In the genomic region with DNA sequence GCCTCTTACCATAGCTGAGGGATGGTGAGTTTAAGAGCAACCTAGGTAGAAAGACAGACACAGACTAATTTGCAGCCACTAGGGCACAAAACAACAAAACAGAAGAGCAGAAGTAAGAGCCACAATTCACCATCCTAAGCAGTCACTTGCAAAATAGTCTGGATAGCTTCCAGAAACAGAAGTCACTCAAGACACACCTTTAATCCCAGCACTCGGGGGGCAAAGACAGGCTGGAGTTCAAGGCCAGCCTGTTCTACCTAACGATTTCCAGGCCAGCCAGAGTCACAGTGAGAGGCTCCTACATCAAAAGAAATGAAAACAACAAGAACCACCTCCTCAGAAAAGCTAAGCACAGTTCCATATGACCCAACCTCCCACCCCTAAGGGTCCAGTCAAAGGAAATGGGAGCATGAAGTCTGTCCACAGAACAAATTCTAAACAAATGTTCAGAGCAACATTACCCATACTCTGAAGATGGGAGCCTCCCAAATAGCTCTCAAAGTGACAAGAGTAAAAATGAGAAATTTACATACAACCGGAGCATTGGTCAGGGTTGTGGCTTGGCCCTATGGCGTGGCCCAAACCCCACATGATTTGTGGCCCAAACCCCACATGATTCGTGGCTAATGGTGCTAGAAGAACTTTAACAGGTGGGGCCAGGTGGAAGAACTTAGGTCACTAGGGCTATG, we compare ENCODE assay signal across 22 mouse cellular contexts. TPM values are rescaled to one million over a fixed set of nuclear protein-coding genes. Genes with fewer than 3 reads are reported as not detected.
A peak's percentile ranks its signal among the peaks of the same experiment; 100 is the strongest.
DNase-seq lines count a peak whose midpoint lies in the region; ATAC-seq and TF ChIP-seq lines count a peak whose summit lies in the region.
"Had no signal": no experiment of that assay in that cellular context is flagged by ENCODE, and none has a peak within 500 bp of the region (broad histone marks: within the 10 kb centered on the region; RNA-seq: fewer than 3 reads in every experiment).

No protein-coding gene starts in this region.

- H3K36me3 ChIP-seq in embryonic facial prominence, embryonic 12.5 days = no peaks in the 10 kb centered on the region
- H3K36me3 ChIP-seq in embryonic facial prominence, embryonic 10.5 days (replicated peaks) = peaks cover 19% of the 10 kb centered on the region
- no peaks in the 10 kb centered on the region for H3K36me3 ChIP-seq in liver, adult 2 months (ENCODE audit: control insufficient read depth, insufficient read depth, low read length)
- peaks cover 27% of the 10 kb centered on the region for H3K36me3 ChIP-seq in liver, embryonic 12.5 days
- H3K36me3 ChIP-seq in splenic B cell, adult 2 months (ENCODE audit: control insufficient read depth, insufficient read depth, low read length, poor library complexity, severe bottlenecking) = no peaks in the 10 kb centered on the region; the same call in 1 of the 2 replicates
- H3K36me3 ChIP-seq in thymus, adult 2 months (ENCODE audit: control insufficient read depth, insufficient read depth, low read length) = no peaks in the 10 kb centered on the region
- H3K36me3 ChIP-seq: forebrain, embryonic 15.5 days had no signal

- 58% methylated on average over 5 of the region's 5 CpGs for WGBS in embryonic facial prominence, embryonic 12.5 days
- WGBS in embryonic facial prominence, embryonic 10.5 days = 73% methylated on average over 5 of the region's 5 CpGs
- WGBS in liver, adult 2 months = 50% methylated on average over 5 of the region's 5 CpGs
- 78% methylated on average over 5 of the region's 5 CpGs for WGBS in liver, embryonic 12.5 days (ENCODE audit: insufficient replicate concordance)
- WGBS in thymus, adult 2 months = 82% methylated on average over 5 of the region's 5 CpGs

- no peak overlapping the region for H3K4me3 ChIP-seq in embryonic facial prominence, embryonic 12.5 days
- no peak overlapping the region for H3K4me3 ChIP-seq in embryonic facial prominence, embryonic 10.5 days
- no peak overlapping the region for H3K4me3 ChIP-seq in liver, adult 2 months (ENCODE audit: insufficient read depth, low read depth, low read length)
- H3K4me3 ChIP-seq in liver, embryonic 12.5 days = no peak overlapping the region
- H3K4me3 ChIP-seq in thymus, adult 2 months (ENCODE audit: control insufficient read depth, insufficient read depth, low read length) = no peak overlapping the region
- H3K4me3 ChIP-seq: forebrain, embryonic 13.5 days; forebrain, embryonic 15.5 days had no signal

- H3K4me1 ChIP-seq in embryonic facial prominence, embryonic 12.5 days = peaks cover 30% of the 10 kb centered on the region
- H3K4me1 ChIP-seq in embryonic facial prominence, embryonic 10.5 days = peaks cover 33% of the 10 kb centered on the region
- H3K4me1 ChIP-seq in liver, adult 2 months (ENCODE audit: control insufficient read depth, insufficient read depth, low read length) = peaks cover 12% of the 10 kb centered on the region
- H3K4me1 ChIP-seq in liver, embryonic 12.5 days = peaks cover 61% of the 10 kb centered on the region
- H3K4me1 ChIP-seq in thymus, adult 2 months (replicated peaks; ENCODE audit: control insufficient read depth, insufficient read depth, low read length) = peaks cover 32% of the 10 kb centered on the region
- H3K4me1 ChIP-seq: forebrain, embryonic 13.5 days; forebrain, embryonic 15.5 days had no signal

- no peak overlapping the region for H3K9ac ChIP-seq in embryonic facial prominence, embryonic 12.5 days
- H3K9ac ChIP-seq in liver, adult 2 months (ENCODE audit: low read depth, low read length) = no peak overlapping the region
- no peak overlapping the region for H3K9ac ChIP-seq in liver, embryonic 12.5 days
- H3K9ac ChIP-seq: forebrain, embryonic 13.5 days; forebrain, embryonic 15.5 days; forebrain, postnatal 0 days had no signal

- no peak for DNase-seq in embryonic facial prominence, embryonic 10.5 days (ENCODE audit: low spot score)
- DNase-seq in liver, adult 2 months (ENCODE audit: extremely low read depth, low read depth, low spot score) = peak; percentile 40
- peak; percentile 80 for DNase-seq in R1 (ENCODE audit: low read depth, low spot score)
- DNase-seq in splenic B cell, adult 2 months (ENCODE audit: low read depth, low spot score) = peak; percentile 41
- no peak for DNase-seq in ovary, postnatal 36 days (ENCODE audit: low spot score)
- no peak for DNase-seq in thymus, adult 2 months
- DNase-seq: adrenal gland, adult 8-10 months; adrenal gland, postnatal 14 days; adrenal gland, postnatal 36 days; B cell, adult 2 months; cerebellum, adult 11-12 months; cerebellum, adult 2 months; cerebellum, adult 9-10 months; cerebellum, postnatal 10 days; cerebellum, postnatal 25 days; forebrain, postnatal 0 days had no signal

- no peaks in the 10 kb centered on the region for H3K27me3 ChIP-seq in embryonic facial prominence, embryonic 12.5 days
- H3K27me3 ChIP-seq in embryonic facial prominence, embryonic 10.5 days (replicated peaks; ENCODE audit: low read depth, poor library complexity, severe bottlenecking) = no peaks in the 10 kb centered on the region
- no peaks in the 10 kb centered on the region for H3K27me3 ChIP-seq in liver, adult 2 months (ENCODE audit: control insufficient read depth, insufficient read depth, low read length)
- H3K27me3 ChIP-seq in liver, embryonic 12.5 days (replicated peaks) = no peaks in the 10 kb centered on the region
- H3K27me3 ChIP-seq in splenic B cell, adult 2 months (ENCODE audit: control insufficient read depth, insufficient read depth, low read length, poor library complexity, severe bottlenecking) = no peaks in the 10 kb centered on the region
- no peaks in the 10 kb centered on the region for H3K27me3 ChIP-seq in thymus, adult 2 months (ENCODE audit: control insufficient read depth, insufficient read depth, low read length)
- H3K27me3 ChIP-seq: forebrain, embryonic 13.5 days; forebrain, embryonic 15.5 days; Patski had no signal

- no peak overlapping the region for H3K4me2 ChIP-seq in embryonic facial prominence, embryonic 12.5 days (replicated peaks)
- H3K4me2 ChIP-seq in liver, embryonic 12.5 days = no peak overlapping the region
- H3K4me2 ChIP-seq: forebrain, embryonic 13.5 days; forebrain, embryonic 15.5 days had no signal

- no peaks in the 10 kb centered on the region for H3K9me3 ChIP-seq in embryonic facial prominence, embryonic 12.5 days
- no peaks in the 10 kb centered on the region for H3K9me3 ChIP-seq in embryonic facial prominence, embryonic 10.5 days
- H3K9me3 ChIP-seq in liver, embryonic 12.5 days (replicated peaks) = no peaks in the 10 kb centered on the region
- H3K9me3 ChIP-seq: forebrain, embryonic 13.5 days; forebrain, embryonic 15.5 days; G1E had no signal

- no peak for TF ChIP-seq POLR2A in liver, adult 2 months (IDR thresholded peaks at IDR 0.05; ENCODE audit: extremely low read depth, insufficient read depth, low read length)
- TF ChIP-seq POLR2A in thymus, adult 2 months (IDR thresholded peaks at IDR 0.05; ENCODE audit: control insufficient read depth, extremely low read depth, insufficient read depth, low read length, poor library complexity) = no peak

- H3K27ac ChIP-seq in embryonic facial prominence, embryonic 12.5 days = peak overlapping the region; percentile 23; the same call in 1 of the 2 replicates
- no peak overlapping the region for H3K27ac ChIP-seq in embryonic facial prominence, embryonic 10.5 days (replicated peaks)
- no peak overlapping the region for H3K27ac ChIP-seq in liver, adult 2 months (replicated peaks; ENCODE audit: insufficient read depth, low read depth, low read length)
- no peak overlapping the region for H3K27ac ChIP-seq in liver, embryonic 12.5 days
- H3K27ac ChIP-seq in thymus, adult 2 months (ENCODE audit: control insufficient read depth, insufficient read depth, low read length) = no peak overlapping the region
- H3K27ac ChIP-seq: forebrain, embryonic 13.5 days; forebrain, embryonic 15.5 days had no signal

- H3K79me2 ChIP-seq in liver, adult 2 months (ENCODE audit: control insufficient read depth, insufficient read depth, low read length) = peaks cover 77% of the 10 kb centered on the region

- no peak for ATAC-seq in embryonic facial prominence, embryonic 12.5 days (ENCODE audit: insufficient number of reproducible peaks, insufficient read depth, low FRiP score, low TSS enrichment)
- ATAC-seq in liver, embryonic 12.5 days = no peak
- ATAC-seq: forebrain, embryonic 13.5 days; forebrain, embryonic 15.5 days; forebrain, postnatal 0 days; Patski had no signal

- TF ChIP-seq CTCF in liver, adult 2 months (IDR thresholded peaks at IDR 0.05; ENCODE audit: low read depth, low read length) = no peak
- no peak for TF ChIP-seq CTCF in thymus, adult 2 months (IDR thresholded peaks at IDR 0.05; ENCODE audit: borderline replicate concordance, control insufficient read depth, extremely low read depth, insufficient read depth, low read length, poor library complexity)

RNA-seq across cellular contexts. Expression of gene Stk24, which starts 50.3 kb away (rescaled TPM):
- 48.1 and 51.7 TPM in 2 replicates for polyA plus RNA-seq in embryonic facial prominence, embryonic 12.5 days (2016; fragmentation: Nextera tagmentation; extraction: Ambion mirVana)
- 39.9 and 43.0 TPM in 2 replicates for polyA plus RNA-seq in embryonic facial prominence, embryonic 10.5 days (2016; fragmentation: Nextera tagmentation; extraction: Ambion mirVana)
- 10.1 and 12.6 TPM in 2 replicates for total RNA-seq in liver, adult 2 months (2014; rRNA removed)
- 8.6 and 9.3 TPM in 2 replicates for polyA plus RNA-seq in liver, adult 2 months (2012; rRNA removed)
- polyA plus RNA-seq in liver, embryonic 12.5 days (2016; fragmentation: Nextera tagmentation; extraction: Ambion mirVana) = 56.8 and 62.0 TPM in 2 replicates
- 54.9 and 57.1 TPM in 2 replicates for polyA plus RNA-seq in thymus, adult 2 months (2012; rRNA removed)

Comparison
In these comparisons a context has a peak if more than half of its experiments do, and no peak if none do; other contexts are left out.
1. DNase-seq: peak in liver, adult 2 months (single experiment), R1 (single experiment) and splenic B cell, adult 2 months (single experiment); none in embryonic facial prominence, embryonic 10.5 days (single experiment), ovary, postnatal 36 days (single experiment) and thymus, adult 2 months (single experiment).